Mouse (Mus musculus): ENCODE results near the gene Arid5a.

The Arid5a gene

DNA sequence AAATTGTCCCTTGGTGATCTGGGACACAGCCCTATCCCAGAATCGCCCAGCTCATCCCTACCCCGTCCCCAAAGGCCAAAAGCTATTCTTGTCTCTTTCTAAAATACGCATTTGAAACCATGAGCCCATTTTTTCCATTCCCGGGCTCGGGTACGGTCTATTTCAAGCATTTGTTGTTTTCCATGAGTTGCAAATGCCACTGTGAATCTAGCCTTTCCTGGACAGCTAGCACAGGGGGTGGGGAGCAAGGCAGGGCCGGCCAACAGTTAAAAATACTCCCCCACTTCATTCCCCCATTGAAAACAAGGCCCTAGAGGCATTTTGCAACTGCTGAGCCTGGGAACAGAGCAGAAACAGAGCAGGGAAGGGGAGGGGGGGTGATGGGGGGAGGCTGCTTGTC lies 2.8 kb upstream of the Arid5a start:
- TF ChIP-seq GATA4 (IDR thresholded peaks at IDR 0.05; ENCODE audit: insufficient replicate concordance, low read length): no peak

GRCm38 (mm10) chr1:36306120-36306519 lies 1.4 kb upstream of the Arid5a start:
- no peak for TF ChIP-seq GATA4 (IDR thresholded peaks at IDR 0.05; ENCODE audit: insufficient replicate concordance, low read length)

DNA sequence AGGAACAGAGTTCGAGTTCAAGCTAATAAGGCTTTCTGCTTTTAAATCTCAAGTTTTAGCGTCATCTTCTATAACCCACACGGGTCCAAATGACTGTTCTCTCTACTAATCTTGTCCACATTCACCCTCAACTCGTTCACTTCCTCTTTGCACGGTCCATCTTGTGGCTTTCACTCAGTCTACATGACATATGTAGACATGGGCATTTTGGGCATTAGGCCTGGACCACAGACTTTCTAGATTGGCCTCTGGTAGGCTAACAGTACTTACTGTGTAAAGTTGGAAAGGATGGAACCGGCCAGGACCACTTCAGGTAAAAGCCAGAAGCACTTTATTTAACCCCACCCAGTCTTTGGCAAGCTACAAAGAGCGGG lies 425 bp upstream of the Arid5a start:
- no peak for TF ChIP-seq GATA4 (IDR thresholded peaks at IDR 0.05; ENCODE audit: insufficient replicate concordance, low read length)

GRCm38 (mm10) chr1:36308451-36308901 lies 943 bp downstream of the Arid5a start:
- TF ChIP-seq GATA4 (IDR thresholded peaks at IDR 0.05; ENCODE audit: insufficient replicate concordance, low read length): no peak

DNA sequence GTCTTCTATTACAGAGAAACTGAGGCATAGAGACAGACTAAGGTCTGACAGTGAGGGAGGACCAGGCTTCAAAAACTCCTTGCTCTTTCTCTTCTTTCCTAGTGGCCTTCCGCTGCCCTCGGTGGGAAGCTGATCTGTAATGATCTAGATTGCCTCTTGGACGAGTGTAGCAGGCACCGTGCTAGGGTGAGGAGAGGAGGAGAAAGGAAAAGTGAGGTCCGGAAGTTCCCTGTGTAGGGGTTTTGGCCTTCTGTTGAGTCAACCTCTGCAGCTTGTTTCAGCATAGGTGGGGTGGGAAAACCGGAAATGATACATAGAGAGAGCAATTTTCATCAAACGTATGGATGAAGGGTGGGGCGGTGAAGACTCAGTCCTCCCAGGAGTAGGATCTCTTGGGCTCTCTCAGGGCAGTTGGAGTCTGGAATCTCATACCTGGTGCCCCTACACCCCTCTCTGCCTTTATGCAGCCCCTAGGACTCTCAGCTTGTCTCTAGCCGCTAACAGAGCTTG lies 1.5 kb downstream of the Arid5a start:
- TF ChIP-seq GATA4 (IDR thresholded peaks at IDR 0.05; ENCODE audit: insufficient replicate concordance, low read length): no peak

DNA sequence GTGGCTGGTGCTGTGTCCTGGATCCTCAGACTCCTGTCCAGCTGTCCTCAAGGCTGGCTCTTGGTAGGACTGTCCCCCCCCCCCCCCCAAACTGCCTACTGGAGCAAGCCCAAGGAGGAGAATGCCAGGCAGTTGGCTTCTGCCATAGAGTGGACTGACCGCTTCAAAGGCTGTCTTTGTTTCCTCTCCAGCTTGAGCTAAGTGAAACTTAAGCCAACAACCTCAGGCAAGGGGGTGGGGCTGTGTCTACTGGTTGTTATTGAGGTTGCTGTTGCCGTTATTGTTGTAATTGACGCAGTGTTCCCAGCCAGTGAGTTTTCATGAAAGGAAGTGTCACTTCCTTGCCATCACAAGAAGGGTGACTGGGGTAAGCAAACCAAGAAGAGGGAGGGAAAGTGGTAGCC lies 2.0 kb downstream of the Arid5a start:
- no peak for TF ChIP-seq GATA4 (IDR thresholded peaks at IDR 0.05; ENCODE audit: insufficient replicate concordance, low read length)

- no peak for TF ChIP-seq GATA4 (IDR thresholded peaks at IDR 0.05; ENCODE audit: insufficient replicate concordance, low read length)
Measured at GRCm38 (mm10) chr1:36314959-36315775, 7.6 kb downstream of the Arid5a start.

DNA sequence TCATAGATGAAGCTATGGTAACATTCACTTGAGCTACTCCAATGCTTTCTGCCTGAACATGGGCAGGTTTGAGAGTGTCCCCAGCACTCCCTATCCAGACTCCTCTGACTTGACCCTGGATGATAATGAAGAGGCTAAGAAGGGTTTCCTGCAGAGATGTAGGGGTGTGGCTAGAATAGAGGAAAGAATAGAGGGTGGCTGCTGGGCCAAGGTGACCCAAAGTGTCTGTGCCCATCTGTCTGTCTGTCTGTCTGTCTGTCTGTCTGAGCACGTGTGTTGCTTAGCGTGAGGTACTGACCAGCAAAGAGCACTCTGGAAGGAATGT lies 8.2 kb downstream of the Arid5a start:
- TF ChIP-seq GATA4 (IDR thresholded peaks at IDR 0.05; ENCODE audit: insufficient replicate concordance, low read length): no peak

GRCm38 (mm10) chr1:36321164-36321563 lies 13.6 kb downstream of the Arid5a start:
- TF ChIP-seq GATA4 (IDR thresholded peaks at IDR 0.05; ENCODE audit: insufficient replicate concordance, low read length): no peak

DNA sequence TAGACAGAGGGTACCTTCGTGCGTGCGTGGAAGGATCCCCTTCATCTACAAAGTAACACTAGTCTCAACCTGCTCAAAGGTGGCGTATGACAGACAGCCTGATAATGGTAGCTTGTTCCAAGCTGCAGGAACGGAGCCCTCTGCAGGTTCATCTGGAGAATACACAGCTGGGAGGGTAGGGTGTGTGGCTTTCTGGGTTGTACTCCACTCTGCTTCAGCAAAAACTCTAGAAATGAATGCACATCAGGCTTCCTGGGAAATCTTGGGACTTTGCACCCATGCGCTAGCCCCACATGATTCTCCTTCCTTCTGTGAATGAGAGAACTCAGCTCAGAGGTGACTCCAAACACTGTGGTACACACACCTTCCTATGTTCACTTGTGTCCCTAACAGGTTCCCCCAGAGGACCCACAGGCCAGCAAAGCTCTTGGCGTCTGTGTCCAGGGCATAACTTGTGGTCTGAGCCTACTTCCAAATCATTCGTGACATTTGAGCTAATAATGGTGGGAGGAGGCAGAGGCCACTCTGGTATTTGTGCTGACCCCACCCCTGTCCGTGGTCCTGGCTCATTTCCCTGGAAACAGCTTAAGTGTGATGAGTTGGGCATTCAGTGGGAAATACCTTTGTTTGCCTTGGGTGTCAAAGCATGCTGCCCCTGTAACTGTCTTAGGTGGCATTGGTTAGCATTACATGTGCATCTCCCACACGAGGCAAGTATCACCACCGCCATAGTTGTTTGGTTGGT lies 14.5 kb downstream of the Arid5a start:
- TF ChIP-seq GATA4 (IDR thresholded peaks at IDR 0.05; ENCODE audit: insufficient replicate concordance, low read length): no peak

DNA sequence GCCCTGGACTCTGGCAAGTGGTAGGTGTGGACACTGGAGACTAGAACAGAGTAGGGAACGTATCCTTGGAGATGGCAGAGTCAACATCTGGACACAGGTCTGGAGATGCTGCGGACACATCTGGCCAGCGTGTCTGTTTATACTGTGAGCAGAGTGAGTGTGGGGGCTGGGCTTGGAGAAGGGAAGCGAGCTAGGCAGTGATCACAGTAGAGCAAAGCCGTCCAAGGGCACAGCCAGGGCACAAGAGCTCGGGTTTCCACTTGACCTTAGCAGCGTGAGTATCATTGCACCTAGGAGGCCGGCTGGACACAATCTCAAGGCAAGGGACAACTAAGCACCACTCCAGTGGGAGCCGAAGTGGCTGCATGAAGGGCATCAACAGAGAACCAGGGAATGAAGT lies 15.5 kb downstream of the Arid5a start:
- TF ChIP-seq GATA4 (IDR thresholded peaks at IDR 0.05; ENCODE audit: insufficient replicate concordance, low read length): no peak

GRCm38 (mm10) chr1:36323746-36324448 lies 16.4 kb downstream of the Arid5a start:
- no peak for TF ChIP-seq GATA4 (IDR thresholded peaks at IDR 0.05; ENCODE audit: insufficient replicate concordance, low read length)

DNA sequence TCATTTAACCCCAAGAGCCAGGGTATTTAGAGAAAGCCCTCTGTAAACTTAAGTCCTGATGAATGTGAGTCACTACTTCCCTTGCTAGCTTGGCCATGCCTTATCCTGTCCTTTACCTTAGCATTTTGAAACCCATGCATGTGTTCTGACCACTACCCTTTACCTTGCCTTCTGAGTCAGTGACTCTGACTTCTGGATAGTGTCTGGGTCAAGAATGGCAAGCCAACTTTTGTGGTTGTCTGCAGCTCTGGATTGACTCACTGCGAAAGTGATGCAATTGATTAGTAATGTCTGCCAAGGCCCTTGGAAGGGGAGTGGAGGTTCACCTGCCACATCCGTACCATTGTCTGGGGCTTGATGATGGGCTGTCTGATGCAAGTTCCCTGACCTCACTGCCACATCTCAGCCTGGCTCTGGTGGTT lies 18.4 kb downstream of the Arid5a start:
- TF ChIP-seq GATA4 (IDR thresholded peaks at IDR 0.05; ENCODE audit: insufficient replicate concordance, low read length): no peak

DNA sequence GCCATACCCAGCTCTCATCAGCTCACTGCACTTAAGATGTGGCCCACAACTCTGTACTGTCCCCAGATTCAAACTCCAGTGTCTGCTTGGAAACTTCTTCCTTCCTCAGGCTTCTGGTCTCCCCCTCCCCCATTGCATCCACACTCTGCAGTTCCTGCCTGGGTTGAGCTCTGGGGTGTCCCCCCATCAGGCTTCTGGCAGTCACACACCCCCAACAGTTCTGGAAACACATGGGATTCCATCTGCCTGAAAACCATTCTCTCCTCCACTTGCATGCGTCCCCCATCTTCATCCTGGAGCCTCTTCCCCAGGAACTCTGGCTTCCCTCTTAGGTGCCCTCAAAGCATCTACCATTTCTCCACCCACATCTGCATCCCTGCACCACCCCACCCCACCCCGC lies 19.3 kb downstream of the Arid5a start:
- TF ChIP-seq GATA4 (IDR thresholded peaks at IDR 0.05; ENCODE audit: insufficient replicate concordance, low read length): no peak

DNA sequence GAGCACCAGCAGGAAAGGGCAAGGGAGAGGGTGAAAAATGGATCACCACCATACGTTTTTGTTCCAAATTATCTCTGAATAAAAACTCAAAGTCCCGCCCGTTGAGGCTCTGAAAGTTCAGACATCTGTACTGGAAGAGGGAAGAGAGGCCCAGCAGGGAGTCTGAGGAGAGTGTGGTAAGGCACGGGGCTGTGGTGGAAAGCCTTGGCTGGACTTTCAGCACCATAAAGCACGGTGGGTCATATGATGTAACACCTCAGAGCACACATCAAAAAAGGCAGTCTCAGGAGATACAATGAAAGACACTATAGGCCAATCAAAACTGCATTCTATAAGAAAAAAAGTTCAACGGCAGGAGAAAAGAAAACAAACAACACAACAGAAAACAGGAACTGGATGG lies 24.2 kb downstream of the Arid5a start:
- no peak for TF ChIP-seq GATA4 (IDR thresholded peaks at IDR 0.05; ENCODE audit: insufficient replicate concordance, low read length)

Measured in liver, adult (tissue).